Mouse (Mus musculus) spleen, postnatal 36 days (tissue): ENCODE results near the gene Trim16.

Experiments used
- DNase-seq, 2 experiments: peaks; one replicate each; pipeline ENCODE4 v3.0.0; 2022; ENCODE audit warnings: low spot score in 2 of 2, mixed read lengths in 1 of 2

Gene Trim16

DNA sequence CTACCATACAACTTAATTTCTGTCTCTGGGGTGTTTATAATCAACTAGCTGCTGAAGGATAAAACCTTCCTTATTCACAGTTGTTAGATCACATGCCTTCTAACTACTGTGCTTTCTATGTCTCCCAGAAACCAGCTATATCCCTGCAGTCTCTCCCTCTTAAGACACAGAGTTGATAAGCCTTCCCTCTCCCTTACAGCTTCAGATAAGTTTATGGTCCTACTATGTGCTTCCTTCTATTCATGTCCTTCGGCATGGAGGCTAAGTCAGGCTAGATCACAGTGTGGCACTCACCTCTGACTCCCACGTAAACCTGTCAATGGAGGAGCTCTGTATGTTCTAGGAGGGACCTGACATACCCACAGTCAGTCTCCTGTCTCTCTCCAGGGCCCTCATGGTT, 10.4 kb downstream of the Trim16 start:
- no peak for DNase-seq

DNA sequence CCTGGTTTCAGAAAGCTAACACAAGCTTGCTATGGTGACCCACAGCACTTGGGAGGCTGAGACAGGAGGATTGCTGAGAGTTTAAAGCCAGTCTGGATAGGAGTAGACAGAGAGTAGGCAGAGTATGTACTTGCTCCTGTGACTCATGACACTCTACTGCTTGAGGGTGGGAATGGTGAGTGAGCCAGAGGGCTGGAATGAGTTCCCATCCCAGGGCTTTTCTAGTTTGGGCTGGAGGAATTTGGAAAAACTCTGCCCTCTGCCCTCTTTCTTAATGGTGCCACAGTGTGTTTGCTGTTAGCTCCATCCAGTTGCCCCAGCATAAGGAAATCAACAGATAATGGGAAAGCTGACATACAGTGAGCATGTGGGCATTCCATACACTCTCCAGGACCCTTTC, 11.9 kb downstream of the Trim16 start:
- no peak for DNase-seq

DNA sequence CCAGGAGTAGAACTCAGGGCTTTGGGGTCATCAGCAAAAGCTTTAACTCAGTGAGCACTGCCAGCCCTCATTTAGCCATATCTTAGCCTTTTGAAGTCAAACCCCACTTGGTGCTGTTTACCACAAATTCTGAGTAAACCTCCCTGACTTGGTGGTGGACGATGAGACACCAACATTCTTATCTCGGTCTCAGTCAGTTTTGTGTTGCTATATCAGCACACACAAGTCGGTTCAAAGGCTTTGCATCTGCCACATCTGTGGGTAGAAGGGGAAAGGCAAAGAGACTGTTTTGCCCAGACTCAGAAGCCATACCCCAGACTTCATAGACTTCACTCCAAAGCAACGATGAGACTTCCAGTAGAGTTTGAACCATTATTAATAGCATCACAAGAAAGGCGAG, 24.5 kb downstream of the Trim16 start:
- no peak for DNase-seq

DNA sequence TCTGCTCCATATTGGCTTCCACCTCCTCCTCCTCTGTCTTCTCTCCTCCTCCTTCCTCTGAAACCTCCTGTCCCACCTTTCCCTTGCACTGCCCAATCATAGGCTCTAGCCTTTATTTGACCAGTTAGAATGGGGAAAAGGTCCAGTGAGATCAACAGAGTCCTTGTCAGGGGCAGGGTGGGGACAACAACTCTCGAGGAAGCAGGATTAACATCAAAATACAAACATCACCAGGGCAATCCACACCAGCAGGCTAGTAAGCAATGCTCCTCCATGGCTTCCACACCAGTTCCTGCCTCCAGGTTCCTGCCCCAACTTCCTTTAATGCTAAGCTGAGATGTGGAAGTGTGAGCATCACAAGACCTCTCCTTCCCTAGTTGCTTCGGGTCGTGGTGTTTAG, 25.7 kb downstream of the Trim16 start:
- no peak for DNase-seq

DNA sequence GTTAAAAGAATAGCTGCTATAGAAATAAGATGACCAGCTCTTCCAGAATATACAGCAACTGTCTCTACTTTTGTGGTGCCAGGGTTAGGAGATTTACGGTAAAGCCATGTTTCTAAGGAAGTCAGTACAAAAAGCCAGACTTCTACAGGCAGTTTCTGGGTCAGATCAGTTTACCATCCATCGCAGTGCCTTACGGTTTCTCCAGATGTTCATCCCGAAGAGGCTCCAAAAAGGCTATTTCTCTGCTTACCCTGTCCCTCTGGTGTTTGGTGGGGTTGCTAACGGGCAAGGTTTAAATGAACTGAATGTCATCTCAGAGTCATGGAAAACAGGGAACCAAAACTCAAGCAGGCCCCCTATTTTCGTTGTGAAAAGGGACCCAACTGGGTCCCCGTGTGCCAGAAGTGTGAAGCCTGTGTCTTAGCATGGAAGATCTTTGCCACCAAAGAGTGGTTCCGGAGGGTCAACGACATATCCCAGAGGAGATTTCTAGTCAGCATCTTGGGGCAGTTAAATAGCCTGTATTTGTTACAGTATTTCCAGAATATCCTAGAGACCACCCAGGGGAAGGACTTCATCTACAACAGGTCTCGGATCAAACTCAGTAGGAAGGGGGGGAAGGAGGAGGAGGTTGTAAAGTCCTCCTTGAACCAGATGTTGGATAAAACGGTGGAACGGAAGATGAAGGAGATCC, 27.1 kb downstream of the Trim16 start, which contains the start of gene Fbxw10:
Fbxw10 (plus strand) TSS at position 109 of the 694 bp plus-strand sequence.
- peak; percentile 12 to 34 for DNase-seq

DNA sequence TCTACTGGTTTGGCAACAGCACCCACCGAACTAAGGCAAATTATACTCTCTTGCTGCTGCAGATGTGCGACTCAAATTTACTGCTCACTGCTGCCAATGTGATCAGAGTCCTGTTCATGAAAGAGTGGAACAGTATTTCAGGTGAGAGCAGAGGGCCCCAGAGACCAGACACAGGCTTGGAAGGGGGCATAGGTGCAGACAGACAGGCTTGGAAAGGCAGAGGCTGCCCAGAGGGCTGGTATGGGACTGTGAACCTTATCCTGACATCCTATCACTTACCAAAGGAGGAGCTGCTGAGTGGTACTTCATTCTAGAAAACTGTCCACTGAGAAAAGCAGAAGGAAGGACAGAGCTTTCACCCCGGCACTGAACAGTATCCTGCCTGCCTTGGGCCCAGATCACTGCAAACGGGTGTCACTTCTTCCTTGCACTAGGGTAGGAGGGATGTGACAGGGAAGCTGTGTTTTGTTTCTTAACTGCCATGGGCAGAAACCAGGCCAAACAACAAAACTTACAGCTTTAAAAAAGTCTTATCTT, 27.7 kb downstream of the Trim16 start:
- DNase-seq = peak; percentile 6 to 7

DNA sequence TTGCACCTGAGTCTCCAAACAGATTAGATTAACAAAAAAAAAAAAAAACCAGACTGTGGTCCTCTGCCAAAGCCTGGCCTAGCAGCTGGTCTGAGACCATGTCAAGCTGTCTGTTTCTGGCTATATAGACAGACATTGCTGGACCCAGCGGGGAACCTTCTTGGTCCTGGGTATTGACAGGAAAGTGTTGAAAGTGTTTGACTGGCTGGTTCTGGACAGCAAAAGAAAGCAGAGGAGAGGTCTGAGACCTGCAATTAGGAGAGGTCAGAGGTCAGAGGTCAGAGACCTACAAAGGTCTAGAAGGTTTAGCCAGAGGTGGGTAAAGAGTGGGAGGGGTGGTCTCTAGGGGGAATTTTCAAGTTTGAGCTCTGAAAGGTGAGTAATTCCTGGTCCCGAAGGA, 28.3 kb downstream of the Trim16 start:
- no peak for DNase-seq

DNA sequence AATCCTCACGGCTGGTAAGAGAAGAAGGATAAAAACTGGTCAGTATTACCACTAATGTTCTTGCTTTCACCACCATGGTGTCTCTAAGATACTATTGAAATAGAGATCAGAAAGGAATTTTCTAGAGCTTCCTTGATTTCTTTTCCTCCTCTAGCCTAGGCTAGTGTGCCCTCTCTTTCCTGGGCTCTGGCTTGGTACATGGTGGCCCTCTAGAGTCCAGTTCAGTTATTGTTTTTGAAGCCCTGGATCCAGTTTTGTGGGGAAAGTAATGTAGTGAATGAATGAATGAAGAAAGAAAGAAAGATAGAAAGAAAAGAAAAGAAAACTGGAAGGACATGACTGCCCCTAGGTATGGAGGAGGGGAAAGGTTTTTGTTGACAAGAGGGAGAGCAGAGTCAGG, 31.2 kb downstream of the Trim16 start:
- DNase-seq = no peak

DNA sequence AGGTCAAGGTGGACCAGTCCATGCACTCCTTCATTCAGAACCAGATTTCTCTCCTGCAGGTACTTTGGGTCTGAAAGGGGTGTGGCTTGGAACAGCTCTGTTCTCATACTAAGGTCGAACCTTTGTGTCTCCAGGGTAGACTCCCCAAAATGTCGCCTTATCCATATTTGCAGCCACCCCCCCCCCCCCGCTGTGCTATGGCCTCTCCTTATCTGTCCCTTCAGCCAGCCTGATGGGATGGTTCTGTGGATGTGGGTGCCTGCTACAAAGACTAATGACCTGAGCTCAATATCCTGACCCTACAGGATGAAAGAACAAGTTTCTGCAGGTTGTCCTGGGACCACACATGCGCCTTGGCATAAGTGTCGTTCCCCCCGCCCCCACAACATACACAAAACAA, 33.3 kb downstream of the Trim16 start:
- no peak for DNase-seq

DNA sequence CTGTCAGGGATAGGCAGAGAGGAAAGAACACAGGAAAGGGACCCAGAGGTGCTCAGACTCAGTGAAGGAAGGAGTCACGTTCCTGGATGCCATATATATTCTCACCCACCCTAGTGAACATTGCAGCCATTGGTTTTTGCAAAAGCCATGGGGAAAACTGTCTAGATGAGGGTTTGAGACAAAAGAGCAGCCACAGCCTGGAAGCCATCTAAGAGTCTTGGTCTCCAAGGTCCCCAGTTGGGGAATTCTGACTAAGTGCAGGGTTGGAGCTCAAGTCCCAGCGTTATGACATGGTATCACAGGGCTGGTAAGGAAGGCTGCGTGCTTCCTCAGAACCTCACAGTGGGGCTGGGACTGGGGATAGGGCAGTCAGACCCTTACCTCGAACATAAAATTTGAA, 45.5 kb downstream of the Trim16 start:
- no peak for DNase-seq

DNA sequence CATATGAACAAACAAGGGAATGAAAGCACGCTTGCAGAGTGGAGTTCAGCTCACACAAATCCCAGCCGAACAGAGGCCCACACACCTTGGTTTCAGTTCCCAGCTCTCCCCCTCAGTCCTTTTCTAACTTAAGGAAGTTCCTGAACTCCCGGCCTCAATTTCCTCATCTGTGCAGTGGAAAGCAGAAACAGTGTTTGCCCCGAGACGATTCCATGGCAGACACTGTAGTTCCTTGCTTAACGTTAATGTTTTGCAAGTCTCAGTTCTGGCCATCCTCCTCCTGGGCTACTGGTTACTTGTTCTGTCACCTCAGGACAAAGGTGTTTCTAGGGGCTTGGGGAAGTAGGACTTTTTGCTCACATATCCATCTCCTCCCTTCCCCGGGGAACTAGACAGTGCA, 46.7 kb downstream of the Trim16 start:
- no peak for DNase-seq

DNA sequence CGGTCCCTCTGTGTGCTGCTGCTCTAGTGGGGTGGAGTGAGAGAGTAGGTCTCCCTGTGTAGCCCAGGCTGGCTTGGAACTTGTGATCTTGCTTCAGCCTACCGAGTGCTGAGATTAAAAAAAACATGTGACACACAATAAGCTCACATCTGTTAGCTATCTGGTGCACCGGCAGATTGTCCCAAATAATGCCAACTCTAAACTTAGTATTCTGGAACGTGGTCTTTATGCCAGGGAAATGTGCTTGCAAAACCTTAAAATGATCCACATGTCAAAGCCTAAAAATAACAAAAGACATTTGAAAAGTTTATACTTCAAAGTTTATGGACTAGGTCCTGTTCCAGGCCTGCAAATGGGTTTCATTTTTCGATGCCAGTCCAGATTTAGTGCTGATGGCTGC, 49.2 kb downstream of the Trim16 start:
- no peak for DNase-seq

DNA sequence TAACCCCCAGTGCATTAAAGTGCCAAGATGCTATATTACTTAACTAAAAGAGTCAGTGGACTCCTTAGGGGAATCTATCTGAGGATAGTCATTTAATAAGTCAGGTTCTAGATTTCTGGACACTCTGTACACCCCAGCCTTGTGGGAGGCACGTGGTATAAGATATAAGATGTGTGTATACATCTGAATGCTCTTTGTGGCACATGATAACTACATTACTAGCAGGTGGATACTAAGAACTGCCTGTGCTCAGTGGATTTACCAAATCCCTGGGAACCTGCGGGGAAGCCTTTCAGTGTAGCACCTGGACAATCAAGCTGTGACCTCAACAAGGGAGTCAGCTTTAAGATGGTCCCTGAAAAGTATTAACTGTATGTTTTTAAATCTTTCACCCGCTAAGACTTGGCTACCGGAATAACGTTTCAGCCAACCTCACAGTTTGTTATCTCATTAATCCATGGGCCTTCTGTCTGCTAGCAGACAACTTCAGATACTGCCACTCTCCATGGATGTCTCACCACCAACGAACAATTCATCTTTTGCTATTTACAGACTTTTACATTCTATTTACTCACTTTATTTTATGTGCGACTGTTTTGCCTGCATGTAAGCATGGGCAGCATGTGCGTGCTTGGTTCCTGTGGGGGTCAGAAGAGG, 49.8 kb downstream of the Trim16 start:
- no peak for DNase-seq

DNA sequence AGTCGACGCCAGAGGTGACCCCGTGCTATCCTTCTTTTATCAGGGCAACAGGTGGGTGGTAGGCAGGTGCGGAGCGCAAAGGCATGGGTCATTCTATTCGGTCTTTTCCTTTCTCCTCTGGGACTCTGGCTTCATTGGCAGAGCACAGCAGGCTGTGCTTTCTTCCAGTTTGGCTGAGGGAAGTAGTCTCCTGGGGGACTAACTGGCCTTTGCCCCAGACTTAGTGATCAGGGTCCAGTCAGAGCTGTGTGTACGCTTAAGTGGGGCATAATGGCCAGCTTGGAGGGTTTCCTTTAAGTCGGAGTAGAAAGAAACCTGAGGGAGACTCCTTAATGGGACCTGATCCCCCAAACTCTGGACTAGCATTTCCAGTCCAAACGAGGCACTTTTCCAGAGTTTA, 53.4 kb downstream of the Trim16 start:
- DNase-seq = no peak

DNA sequence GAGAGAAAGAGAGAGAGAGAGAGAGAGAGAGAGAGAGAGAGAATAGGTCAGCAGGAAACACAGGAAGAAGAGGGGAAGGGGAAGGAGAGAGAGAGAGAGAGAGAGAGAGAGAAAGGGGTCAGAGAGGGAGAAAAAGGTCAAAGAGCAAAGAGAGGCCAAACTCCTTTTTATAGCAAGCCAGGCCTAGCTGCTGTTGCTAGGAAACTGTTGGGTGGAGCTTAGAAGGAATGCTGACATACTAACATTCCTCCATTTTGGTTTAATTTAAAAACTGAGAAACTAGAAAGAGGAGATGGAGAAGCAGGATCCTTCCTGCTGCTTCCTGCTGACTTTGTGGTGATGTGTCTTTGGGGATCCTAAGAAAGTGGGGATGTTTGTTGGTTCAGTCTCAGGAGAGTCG, 55.7 kb downstream of the Trim16 start:
- no peak for DNase-seq

DNA sequence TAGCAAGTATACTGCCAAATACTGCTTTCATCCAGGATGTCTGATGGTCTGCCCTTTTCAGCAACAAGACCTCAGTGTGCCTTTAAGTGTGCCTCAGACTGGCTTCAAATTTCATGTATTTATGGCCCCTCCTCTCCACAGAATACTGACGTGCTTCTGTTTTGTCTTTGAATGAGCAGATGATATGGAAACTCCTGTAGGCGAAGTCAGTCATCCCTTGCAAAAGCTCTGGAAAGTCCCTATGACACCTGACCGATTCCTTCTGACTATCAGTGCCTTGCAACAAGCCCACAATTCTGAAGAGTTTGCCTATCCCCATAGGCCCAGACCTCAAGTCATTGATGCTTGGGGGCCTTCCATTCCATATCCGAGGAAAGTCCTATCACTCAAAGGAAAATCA, 56.4 kb downstream of the Trim16 start:
- no peak for DNase-seq

DNA sequence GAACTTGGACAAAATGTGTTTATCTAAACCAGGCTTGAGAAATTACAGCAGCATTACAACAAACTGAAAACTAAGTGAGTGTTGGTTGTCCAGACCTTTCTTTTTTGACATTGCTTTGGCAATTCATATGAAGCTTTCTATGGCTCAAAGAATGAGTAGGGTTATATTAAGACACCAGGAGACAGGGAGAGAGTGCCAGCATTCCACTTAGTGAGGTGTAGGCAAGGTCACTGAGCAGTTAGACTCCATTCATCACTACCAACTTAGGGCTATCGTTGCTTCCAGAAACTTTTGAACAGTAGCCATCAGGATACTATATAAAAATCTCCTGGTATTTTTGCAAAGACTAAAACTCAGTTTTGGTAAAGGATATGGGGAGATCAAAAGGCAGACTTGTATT, 57.4 kb downstream of the Trim16 start:
- no peak for DNase-seq

DNA sequence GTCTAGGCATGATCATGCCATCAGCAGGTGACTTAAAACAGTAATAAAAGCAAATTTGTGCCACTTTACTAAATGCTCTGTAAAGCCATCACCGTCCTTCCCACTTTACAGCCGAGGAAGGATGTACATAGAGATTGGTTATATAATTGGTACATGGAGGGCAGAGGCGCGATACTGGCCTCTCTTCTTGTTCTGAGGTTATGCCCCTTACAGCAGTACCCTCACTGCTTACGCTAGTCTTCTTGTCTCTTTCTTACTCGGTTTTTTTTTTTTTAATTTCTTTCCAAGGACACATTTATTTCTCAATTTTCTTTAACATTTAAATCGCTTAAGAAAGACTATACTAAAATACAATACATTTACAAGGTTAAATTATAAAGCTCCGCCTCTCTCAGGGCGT, 58.7 kb downstream of the Trim16 start:
- no peak for DNase-seq

DNA sequence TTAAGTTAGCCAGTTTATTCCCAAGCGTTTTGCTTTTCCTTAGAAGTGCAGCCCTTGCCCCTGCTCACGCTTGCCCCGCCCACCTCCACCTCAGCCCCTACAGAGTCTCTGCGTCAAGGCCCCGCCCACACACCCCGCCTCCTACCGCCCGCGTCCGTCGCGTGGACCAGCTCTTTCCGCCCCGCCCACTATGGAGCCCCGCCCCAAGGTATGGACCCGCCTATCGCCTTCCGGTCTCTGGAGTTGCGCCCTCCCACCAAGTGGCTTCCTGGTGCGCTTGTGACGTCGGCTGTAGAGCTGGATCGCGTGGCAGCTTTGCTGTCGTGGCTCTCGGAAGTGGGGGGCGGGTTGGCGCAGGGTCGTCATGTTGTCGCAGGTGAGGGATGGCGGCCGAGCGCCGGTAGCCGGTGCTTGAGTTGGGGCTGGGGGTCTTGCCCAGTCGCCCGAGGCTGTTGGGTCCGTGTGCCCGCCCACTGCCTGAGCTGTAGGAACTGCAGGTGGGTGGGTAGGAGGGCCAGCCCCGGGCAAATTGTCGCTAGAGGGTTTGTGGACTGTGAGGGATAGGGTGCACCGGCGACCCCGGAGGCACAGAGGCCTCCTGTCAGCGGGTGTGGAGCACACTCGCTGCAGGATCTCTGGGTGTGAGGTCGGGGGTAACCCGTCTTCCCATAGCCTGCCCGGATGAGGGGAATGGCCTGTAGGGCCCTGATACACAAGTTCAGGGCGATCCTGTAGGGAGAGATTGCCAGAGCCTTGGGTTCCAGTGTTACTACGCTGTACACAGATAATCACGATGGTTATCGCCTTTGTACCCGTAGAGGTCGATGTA, 59.4 kb downstream of the Trim16 start, which contains the start of gene Tvp23b:
Tvp23b (plus strand) TSS at position 236 of the 829 bp plus-strand sequence.
- peak; percentile 98 for DNase-seq

DNA sequence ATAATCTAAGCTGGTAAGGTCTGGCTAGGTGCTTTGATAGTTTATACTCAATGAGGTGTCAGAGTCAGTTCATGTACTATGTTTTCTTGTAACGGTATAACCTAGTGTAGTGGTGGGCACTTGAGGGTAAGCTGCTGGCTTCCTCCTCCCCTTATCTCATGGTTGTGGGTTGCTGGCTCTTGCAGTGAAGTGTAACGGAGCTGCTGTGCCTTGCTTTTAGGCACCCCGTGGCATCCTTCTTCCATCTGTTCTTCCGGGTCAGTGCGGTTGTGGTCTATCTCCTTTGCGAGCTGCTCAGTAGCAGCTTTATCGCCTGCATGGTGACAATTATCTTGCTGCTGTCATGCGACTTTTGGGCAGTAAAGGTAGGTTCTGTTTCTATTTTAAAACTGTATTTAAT, 63.4 kb downstream of the Trim16 start:
- DNase-seq = no peak

DNA sequence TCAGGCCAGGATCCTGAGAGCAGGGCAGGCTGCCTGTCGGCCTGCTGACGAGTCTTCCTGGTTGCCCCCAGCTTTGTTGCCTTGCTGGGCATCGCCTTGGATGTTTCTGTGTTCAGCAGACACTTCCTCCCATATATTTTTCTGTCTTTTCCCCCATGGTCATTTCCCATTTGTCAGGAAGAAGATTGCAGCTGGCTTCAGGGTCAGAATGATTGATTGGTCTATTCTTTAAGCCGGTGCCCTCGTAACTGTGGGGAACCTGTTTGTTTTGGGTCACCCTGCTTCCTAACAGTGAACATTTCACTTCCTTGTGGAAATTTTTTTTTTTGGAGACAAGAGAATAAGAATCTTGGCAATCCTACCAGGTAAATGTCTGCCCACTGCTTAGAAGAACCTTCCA, 65.3 kb downstream of the Trim16 start:
- DNase-seq = no peak

DNA sequence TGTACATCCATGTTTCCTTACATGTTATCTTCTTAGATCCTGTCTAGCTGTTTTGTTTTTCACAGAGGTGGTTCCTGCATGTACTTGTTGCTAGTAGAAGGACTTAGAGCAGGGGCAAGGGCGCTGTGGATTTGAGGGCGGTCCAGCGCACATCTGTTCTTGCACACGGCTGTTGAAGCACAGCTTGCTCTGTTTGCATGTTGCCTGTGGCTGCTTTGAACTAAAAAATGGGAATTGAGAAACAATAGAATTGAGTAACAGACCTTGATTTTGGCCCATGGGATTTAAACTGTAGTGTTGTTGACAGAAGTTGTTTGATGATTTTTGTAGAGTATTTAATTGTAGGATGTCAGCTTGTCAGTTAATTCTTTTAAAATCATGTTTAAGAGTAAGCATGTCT, 70.8 kb downstream of the Trim16 start:
- no peak for DNase-seq
